Mouse (Mus musculus): Measurements from ENCODE around the gene Gnat2. TPM values are rescaled to one million over a fixed set of nuclear protein-coding genes. Genes with fewer than 3 reads are reported as not detected.

Gene Gnat2
- total RNA-seq, 1 experiment from 2014 or later: not detected

DNA sequence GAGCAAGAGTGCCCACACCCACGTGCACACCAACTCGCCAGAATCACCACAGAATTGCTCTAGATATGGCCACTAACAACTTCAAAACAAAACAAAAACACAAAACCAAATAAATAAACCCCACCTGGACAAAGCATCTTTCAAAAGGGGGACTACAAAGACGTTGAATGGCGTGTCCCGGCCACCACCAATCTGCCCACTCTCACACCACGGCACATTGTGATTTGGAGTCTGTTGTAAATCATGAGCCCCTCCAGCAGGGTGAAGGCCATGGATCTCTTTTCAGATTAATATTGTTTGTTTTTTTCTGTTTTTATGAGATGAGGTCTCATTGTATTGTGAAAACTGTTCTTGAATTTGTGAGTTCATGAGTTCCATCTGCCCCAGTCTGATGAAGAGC, 9.5 kb downstream of the Gnat2 start:
- ATAC-seq (replicated peaks; ENCODE audit: insufficient number of reproducible peaks, low FRiP score, low TSS enrichment, poor library complexity, severe bottlenecking): no peak

DNA sequence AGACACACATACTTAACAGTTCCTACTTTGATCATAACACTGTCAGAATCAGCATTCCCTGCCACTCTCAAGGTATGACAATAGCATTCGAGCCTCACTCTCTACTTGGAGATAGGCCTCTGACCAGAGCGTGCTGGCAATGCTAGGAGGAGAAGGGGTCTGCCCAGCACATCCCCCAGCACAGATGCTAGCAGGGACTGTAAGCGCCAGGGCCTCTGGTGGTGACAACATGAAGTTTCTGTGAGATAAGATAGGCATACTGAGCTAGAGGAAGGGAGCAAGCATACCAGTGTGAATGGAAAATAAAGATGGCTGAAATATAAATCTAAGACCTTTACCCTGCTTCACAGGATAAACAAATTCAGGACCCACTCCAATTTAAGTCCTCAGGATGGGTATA, 12.7 kb downstream of the Gnat2 start:
- ATAC-seq (replicated peaks; ENCODE audit: insufficient number of reproducible peaks, low FRiP score, low TSS enrichment, poor library complexity, severe bottlenecking): no peak

DNA sequence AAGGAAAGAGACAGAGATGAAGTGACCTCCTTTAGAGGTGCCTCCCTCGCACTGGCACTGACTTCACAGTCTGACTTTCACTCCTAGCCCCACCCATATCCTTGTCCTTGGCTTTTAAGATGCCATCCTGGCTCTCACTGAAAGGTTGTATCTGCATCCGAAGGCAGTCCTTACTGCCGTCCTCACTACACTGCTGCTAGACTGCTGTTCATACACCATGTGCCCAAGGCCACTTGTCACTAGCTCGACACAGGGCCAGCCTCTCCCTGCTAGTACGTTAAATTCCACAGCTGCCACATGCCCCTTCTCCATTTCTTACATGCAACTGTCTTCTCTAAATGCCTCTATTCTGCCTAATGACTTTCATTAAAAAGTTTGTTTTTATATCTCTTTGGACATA, 18.7 kb downstream of the Gnat2 start:
- no peak for ATAC-seq (replicated peaks; ENCODE audit: insufficient number of reproducible peaks, low FRiP score, low TSS enrichment, poor library complexity, severe bottlenecking)

DNA sequence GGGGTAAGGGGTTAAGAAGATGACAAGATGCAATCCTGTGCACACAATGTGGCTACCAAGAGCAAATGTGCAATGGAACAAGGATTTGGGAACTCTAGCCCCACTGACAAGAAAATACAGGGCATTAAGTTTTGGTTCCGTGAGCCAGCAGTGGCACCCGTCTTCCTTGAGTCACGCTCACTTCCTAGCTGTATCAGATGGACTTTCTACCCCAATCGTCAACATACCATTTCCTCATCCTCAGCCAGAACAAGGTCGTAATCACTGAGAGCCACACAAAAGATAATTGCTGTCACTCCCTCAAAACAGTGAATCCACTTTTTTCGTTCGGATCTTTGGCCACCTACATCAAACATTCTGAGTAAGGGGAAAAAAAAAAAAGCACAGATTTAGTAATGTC, 19.7 kb downstream of the Gnat2 start:
- ATAC-seq (replicated peaks; ENCODE audit: insufficient number of reproducible peaks, low FRiP score, low TSS enrichment, poor library complexity, severe bottlenecking): no peak

DNA sequence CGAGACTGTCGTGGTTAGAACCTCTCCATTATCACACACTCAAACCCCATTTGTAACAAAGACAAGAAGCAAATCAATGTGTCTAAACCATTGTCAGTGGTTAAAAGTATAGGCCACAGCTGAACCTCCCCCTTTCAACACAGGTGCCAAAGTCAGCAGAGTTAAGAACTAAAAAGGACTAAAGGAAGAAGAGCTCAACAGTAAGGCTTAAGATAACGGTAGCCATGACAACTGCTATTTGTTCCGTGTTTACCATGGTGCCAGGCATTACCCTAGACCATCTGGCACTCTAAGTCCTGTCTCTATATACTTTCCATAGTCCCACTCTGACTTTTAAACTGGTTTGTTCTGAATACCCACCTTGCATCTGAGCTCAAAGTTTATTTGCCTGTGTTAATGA, 20.1 kb downstream of the Gnat2 start:
- no peak for ATAC-seq (replicated peaks; ENCODE audit: insufficient number of reproducible peaks, low FRiP score, low TSS enrichment, poor library complexity, severe bottlenecking)

DNA sequence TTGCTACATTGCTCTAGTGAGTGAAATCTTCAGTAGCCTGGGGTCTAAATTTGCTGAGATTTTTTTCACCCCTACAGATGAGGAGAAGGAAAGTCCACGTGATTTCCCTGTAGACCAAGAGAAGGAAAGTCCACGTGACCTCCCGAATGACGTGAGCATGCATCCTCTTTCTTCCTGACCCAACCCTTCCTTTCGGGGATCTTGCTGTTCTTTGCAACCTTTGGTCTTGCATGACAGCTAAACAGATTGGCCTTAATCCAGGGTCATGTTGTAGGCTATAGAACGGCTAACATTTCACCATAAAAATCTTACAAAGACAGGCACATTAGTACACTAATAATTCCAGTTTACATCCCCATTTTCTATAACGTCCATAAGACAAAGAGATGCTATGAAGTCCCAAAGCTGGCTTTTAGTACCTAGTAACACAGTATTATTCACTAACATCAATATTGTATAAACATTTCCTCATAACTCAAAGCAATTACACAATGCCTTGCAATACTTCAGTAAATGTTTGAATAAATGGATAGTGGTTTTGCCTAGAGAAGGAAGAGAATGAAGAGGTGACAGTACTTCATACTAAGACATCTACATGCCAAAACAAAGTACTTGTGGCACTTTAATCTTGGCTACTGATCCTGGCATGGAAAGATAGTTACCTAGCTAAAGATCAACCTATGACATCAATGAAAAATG, 21.2 kb downstream of the Gnat2 start:
- ATAC-seq (replicated peaks; ENCODE audit: insufficient number of reproducible peaks, low FRiP score, low TSS enrichment, poor library complexity, severe bottlenecking): 0 out of 2 replicates have a peak, but pooled peaks have one; percentile 29

DNA sequence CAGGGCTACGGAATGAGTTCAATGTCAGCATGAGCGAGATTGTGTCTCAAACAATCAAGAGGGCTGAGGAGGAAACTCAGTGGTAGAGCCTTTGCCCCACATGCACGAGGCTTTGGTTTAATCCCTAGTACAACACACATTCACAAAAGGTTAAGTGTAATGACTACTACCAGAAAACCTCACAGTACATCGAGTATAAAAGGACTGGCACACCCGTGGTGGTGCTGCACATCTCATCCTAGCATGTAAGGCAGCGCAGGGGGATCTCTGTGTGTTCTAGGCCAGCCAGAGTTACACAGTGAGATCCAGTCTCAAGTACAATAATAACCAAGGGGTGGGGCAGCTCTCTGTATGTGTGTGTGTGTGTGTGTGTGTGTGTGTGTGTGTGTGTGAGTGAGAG, 24.9 kb downstream of the Gnat2 start:
- no peak for ATAC-seq (replicated peaks; ENCODE audit: insufficient number of reproducible peaks, low FRiP score, low TSS enrichment, poor library complexity, severe bottlenecking)

GRCm38 (mm10) chr3:108121101-108121500, 28.5 kb downstream of the Gnat2 start:
- ATAC-seq (replicated peaks; ENCODE audit: insufficient number of reproducible peaks, low FRiP score, low TSS enrichment, poor library complexity, severe bottlenecking): no peak

DNA sequence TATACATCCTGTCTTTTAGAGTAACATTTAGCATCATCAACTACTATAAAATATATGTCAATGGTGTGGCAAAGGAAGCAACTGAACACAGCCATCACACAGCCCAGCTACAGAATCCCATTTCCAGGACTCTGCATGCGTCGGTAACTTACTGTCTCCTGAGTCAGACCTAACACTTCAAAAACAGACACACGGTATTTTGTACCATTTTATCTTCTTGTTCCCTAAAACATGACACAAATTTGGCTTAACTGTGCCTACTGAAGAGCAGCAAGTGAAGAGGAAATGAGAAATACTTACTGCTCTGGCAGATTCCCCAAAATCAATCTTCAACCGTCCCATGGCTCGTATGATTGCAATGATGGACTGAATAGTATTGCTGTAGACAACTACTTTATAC, 30.7 kb downstream of the Gnat2 start:
- ATAC-seq (replicated peaks; ENCODE audit: insufficient number of reproducible peaks, low FRiP score, low TSS enrichment, poor library complexity, severe bottlenecking): no peak

- ATAC-seq (replicated peaks; ENCODE audit: insufficient number of reproducible peaks, low FRiP score, low TSS enrichment, poor library complexity, severe bottlenecking): no peak
Observed at GRCm38 (mm10) chr3:108124131-108124530, 31.5 kb downstream of the Gnat2 start.

- no peak for ATAC-seq (replicated peaks; ENCODE audit: insufficient number of reproducible peaks, low FRiP score, low TSS enrichment, poor library complexity, severe bottlenecking)
Observed at GRCm38 (mm10) chr3:108126327-108126726, 33.7 kb downstream of the Gnat2 start.

GRCm38 (mm10) chr3:108128520-108128919, 35.9 kb downstream of the Gnat2 start:
- ATAC-seq (replicated peaks; ENCODE audit: insufficient number of reproducible peaks, low FRiP score, low TSS enrichment, poor library complexity, severe bottlenecking): no peak

- no peak for ATAC-seq (replicated peaks; ENCODE audit: insufficient number of reproducible peaks, low FRiP score, low TSS enrichment, poor library complexity, severe bottlenecking)
Observed at GRCm38 (mm10) chr3:108129367-108129766, 36.8 kb downstream of the Gnat2 start.

- ATAC-seq (replicated peaks; ENCODE audit: insufficient number of reproducible peaks, low FRiP score, low TSS enrichment, poor library complexity, severe bottlenecking): no peak
Observed at GRCm38 (mm10) chr3:108129804-108130203, 37.2 kb downstream of the Gnat2 start.

GRCm38 (mm10) chr3:108131216-108131615, 38.6 kb downstream of the Gnat2 start:
- no peak for ATAC-seq (replicated peaks; ENCODE audit: insufficient number of reproducible peaks, low FRiP score, low TSS enrichment, poor library complexity, severe bottlenecking)

DNA sequence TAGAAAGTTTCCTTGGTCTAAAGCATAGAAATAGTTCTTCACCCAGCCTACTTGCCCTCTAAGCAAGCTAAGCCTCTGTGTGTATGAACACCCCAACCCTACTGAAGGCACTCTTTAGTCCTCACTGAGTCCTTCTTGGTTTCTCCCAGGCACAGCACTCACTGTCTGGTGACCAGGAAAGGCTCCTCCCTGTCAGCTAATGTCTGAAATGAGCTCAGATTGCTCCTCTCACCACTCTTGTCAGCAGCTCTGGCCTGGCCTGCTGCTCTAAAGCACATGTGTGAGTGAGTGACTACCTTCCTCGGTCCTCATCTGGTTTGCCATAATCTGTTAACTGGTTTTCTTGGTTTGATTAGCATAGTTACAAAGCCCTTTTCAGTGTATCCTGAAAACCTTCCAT, 39.2 kb downstream of the Gnat2 start:
- no peak for ATAC-seq (replicated peaks; ENCODE audit: insufficient number of reproducible peaks, low FRiP score, low TSS enrichment, poor library complexity, severe bottlenecking)

GRCm38 (mm10) chr3:108132484-108132883, 39.9 kb downstream of the Gnat2 start:
- ATAC-seq (replicated peaks; ENCODE audit: insufficient number of reproducible peaks, low FRiP score, low TSS enrichment, poor library complexity, severe bottlenecking): peak; percentile 62; the same call in 1 of the 2 replicates

GRCm38 (mm10) chr3:108134701-108135100, 42.1 kb downstream of the Gnat2 start:
- ATAC-seq (replicated peaks; ENCODE audit: insufficient number of reproducible peaks, low FRiP score, low TSS enrichment, poor library complexity, severe bottlenecking): no peak

DNA sequence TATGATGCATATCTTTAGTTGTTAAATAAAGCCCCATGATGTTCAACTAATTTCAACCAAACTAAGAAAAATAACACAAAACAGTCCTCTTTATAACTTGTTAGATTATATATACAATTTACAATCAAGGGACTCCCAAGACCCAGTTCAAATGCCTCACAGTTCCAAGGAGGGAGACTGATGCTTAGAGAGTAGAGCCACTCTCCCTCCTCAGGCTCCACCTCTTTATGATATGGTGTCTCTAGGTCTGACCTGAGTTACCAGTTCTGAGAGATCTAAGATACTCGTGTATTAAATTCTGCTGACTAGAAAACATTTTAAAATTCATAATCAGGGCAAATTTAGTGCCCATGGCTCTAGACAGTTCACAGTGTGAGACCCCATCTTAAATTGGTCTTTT, 46.5 kb downstream of the Gnat2 start:
- ATAC-seq (replicated peaks; ENCODE audit: insufficient number of reproducible peaks, low FRiP score, low TSS enrichment, poor library complexity, severe bottlenecking): no peak

- no peak for ATAC-seq (replicated peaks; ENCODE audit: insufficient number of reproducible peaks, low FRiP score, low TSS enrichment, poor library complexity, severe bottlenecking)
Observed at GRCm38 (mm10) chr3:108140786-108141185, 48.2 kb downstream of the Gnat2 start.
